Mouse (Mus musculus) MEL-GATA-1-ER (cell line): Measurements from ENCODE around the gene 4930579F01Rik.
"Not testable (repeated sequence)": the region's sequence is repeated elsewhere in the genome, so short reads cannot be mapped to it uniquely, and the experiment has no call there.

Experiments used
- DNase-seq: peaks from one replicate; pipeline ENCODE4 v3.0.0-alpha.2; 2012; ENCODE audit warnings: low read depth; ENCODE audit errors: extremely low read depth

The 4930579F01Rik gene

GRCm38 (mm10) chr3:138144642-138145171 lies 48.9 kb downstream of the 4930579F01Rik start, which contains the start of gene Mttp:
Gene Mttp, minus strand, starts transcription at chr3:138144968.
- DNase-seq = peak; percentile 97

GRCm38 (mm10) chr3:138144060-138144641 lies 49.5 kb downstream of the 4930579F01Rik start:
- DNase-seq = no peak

DNA sequence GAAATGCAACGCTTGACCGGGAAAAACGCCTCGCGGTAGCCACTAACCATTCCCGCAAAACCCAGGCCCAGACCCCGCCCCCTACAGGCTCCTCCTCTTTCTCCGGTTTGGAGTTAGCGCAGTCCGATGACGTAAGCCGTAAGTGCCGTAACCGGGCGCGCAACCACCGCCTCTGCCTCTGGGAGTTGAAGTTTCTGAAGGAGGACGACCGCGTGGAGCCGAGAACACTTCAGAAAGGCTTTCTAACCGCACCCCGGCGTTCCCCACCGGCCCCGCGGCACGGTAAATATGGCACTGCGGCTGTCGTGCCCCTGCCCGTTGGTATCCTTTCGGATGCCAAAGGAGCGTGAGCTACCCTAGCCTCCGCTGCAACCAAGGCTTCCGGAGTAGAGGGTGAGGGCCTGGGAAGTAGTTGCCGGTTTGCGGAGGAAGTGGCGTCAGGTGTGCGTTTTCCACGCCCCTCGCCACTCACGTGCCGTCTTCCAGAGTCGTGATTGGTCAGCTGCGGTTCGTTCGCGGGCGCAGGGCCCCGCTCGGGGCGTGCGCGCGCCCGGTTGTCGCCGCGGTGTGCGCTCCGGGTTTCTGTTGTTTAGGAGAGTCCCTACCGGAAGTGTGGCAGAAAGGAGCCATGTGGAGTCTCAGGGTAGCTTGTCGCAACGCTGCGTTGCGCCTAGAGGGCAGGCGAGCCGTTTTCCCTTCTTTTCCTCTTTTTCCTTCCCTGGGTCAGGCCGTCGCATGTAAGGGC lies 50.1 kb downstream of the 4930579F01Rik start, which contains the start of gene Trmt10a:
Trmt10a (plus strand) TSS at position 134 of the 745 bp plus-strand sequence.
- DNase-seq = peak; percentile 95

DNA sequence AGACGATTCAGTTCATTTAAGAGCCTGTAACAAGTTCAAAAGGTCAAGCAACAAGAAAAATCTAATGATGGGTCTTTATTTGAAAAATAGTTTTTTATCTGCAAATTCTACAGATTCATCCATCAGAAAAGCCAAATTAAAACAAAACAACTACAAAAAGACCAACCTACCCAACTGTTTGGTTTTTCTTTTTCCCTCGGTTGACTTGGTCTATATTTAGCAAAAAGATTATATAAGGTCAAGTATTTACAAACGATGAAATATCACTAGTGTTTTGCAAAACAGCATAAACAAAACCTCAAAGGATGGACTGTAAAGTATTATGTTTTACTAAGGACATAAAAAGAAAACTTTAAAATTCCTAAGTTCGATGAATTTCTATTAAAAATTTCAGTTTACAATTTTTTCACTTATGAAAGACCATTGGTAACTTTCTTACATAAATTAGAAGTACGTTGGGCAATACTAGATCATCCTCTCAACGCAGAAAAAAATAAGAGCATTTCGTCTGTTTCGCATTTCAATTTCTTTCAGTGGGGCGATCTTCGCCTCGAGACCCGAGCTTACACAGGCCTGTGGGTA lies 50.8 kb downstream of the 4930579F01Rik start:
- no peak for DNase-seq

GRCm38 (mm10) chr3:138142052-138142732 lies 51.4 kb downstream of the 4930579F01Rik start:
- peak; percentile 24 for DNase-seq

DNA sequence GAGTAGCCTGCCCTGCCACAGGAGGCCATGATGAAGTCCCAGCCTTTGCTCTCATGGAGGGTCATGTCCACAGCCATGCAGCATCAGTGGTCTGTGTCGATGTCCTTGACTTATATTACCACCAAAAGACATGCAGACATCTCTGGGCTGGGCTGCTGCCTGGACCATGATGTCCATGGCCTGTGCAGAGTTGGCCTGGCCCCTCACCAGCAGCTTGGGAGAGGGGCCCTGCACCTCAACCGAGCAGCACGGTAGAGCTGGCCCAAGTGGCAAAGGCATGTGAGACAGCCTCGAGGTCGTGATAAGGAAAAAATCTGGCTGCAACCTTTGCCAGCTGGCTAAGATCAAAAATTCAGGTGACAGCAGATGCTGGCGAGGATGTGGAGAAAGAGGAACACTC lies 54.0 kb downstream of the 4930579F01Rik start:
- DNase-seq = no peak

DNA sequence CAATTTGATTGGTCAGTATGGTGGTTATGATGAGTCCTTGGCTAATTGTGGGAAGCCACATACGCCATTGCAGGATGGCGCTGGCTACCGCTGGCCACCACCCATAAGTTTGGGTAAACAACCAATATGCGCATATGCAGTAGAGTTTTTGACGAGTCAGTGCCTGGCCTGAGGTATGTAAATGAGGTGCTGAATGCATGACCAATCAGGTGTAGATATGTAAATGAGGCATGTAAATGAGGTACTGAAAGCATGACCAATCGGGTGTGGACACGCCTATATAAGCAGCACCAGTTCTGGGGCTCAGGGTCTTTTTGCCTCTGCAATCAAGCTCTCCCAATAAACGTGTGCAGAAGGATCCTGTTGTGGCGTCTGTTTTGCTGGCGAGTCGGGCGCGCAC lies 55.5 kb downstream of the 4930579F01Rik start:
- not testable (repeated sequence) for DNase-seq

GRCm38 (mm10) chr3:138134528-138134927 lies 59.1 kb downstream of the 4930579F01Rik start:
- no peak for DNase-seq

GRCm38 (mm10) chr3:138133916-138134315 lies 59.7 kb downstream of the 4930579F01Rik start:
- no peak for DNase-seq

- DNase-seq = no peak
Observed at GRCm38 (mm10) chr3:138133463-138133862, 60.2 kb downstream of the 4930579F01Rik start.

- no peak for DNase-seq
Observed at GRCm38 (mm10) chr3:138131168-138131567, 62.5 kb downstream of the 4930579F01Rik start.

DNA sequence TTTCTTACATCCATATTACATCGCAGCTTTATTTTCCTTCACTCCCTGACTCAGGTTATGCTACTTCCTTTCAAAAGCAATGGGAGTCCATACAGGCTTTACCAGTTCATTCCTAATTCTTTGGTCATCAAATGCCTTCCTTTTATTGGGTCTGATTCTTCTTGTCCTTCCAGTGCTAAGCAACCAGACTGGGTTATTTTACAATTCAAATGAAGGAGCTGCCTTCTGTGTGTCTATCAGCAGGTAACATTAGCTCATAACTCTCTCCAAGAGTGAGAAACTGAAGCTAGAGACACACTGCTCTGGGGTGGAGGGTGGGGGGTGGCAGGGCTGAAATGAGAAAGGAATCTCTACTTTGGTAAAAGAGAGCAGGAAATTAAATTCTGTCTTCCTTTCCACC lies 62.9 kb downstream of the 4930579F01Rik start:
- no peak for DNase-seq

GRCm38 (mm10) chr3:138129110-138129509 lies 64.5 kb downstream of the 4930579F01Rik start:
- no peak for DNase-seq

DNA sequence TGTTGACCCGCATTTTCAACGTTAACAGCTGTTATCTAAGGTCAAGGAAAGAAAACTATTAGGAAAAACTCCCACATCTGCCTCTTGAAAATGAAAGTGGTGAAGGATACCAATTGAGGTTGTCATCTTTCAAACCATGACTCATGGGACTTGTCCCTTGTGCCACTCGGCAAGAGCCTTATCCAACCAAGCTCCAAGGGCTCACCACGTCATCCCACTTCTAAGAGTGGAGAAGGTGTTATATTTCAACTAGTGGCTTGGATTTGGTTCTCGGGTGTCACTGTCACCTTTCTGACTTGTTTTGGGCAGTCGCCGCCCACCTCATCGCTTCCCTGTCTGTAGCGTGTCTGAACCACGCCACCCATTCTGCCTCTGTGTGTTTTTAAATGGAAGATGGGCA lies 69.8 kb downstream of the 4930579F01Rik start:
- no peak for DNase-seq

GRCm38 (mm10) chr3:138121461-138121860 lies 72.2 kb downstream of the 4930579F01Rik start:
- no peak for DNase-seq

GRCm38 (mm10) chr3:138119444-138120105 lies 74.0 kb downstream of the 4930579F01Rik start:
- no peak for DNase-seq

DNA sequence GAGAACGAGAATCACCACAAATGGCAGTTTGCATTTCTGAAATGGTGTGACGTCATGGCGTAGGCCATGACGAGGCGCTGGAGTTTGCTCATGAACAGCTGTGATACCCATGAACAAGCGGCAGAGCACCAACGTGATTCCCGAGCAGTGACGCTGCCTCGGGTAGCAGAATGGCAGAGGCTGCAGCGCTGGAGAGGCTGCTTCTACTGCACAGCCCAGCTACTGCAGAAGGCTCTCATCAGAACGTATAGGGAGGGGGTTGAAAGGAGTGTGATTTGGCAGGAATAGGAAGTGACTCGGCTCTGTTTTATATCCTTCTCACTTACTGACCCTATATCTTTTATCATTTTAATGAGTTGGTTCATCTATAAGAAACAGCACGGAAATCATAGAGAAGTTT lies 74.8 kb downstream of the 4930579F01Rik start:
- no peak for DNase-seq

DNA sequence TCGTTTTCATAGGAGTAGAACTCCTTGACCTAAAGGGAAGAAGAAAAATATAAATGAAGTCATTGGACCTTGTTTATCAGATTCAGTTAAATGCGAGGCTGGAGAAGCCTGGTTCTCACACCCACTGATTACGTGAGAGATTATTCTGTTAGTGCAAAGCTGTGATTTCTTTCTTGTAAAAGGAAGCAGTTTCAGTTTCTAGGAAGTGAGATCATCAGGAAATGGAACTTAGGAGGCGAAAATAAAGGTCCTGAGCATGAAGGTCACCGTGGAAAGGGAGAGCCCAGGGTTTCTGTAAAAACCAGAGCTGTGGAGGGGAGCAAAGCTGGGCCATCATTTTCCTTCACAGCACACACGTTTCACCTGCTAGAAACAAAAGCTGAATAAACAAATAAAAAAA lies 75.2 kb downstream of the 4930579F01Rik start:
- no peak for DNase-seq

DNA sequence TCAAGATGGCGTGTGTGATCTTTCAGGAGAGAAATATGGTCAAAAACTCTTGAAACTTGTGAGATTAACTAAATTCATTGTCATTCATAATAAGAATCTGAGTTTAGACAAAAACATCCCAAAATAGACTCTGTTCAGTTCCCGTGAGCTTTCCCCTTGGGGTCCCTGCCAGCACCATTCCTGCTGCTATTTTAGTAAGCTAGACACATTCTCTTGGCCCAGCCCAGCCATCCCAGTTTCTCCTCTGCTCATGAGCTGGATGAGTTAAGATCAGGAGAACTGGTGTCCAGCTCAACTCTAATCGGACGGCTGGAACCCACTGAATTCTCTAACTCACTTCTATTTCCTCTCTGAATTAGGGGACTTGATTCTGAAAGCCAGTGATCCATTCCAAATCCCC lies 76.8 kb downstream of the 4930579F01Rik start:
- DNase-seq = no peak

DNA sequence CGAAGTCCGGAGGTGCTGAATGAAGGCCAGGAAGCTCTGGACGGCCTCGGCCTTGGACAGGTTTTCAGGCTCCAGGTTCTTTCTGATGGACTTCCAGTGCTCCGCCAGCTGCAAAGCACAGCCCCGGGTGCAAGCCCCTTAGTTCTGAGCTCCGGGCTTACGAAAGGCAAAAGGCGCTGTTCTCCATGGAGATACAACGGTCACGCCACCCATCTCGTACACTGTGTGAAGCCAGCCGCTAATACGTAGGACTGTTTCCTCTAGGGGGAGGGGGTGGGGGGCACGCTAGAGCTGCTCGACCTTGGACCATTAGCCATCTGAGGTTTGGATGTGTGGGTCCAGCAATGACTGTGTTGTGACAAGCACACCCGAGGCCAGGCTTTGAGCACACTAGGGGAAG lies 79.5 kb downstream of the 4930579F01Rik start:
- DNase-seq = no peak
